Mouse (Mus musculus): Measurements from ENCODE around the gene Prpsap1. TPM values are rescaled to one million over a fixed set of nuclear protein-coding genes. Genes with fewer than 3 reads are reported as not detected.
"Not testable (repeated sequence)": the region's sequence is repeated elsewhere in the genome, so short reads cannot be mapped to it uniquely, and the experiment has no call there.

Gene Prpsap1
- polyA plus RNA-seq, 1 experiment: 235 TPM

GRCm38 (mm10) chr11:116490232-116491107 is 3.5 kb downstream of the Prpsap1 start:
- under 1% methylated on average over 62 of the region's 62 CpGs for WGBS
- DNase-seq (ENCODE audit: low read depth, low spot score): peak; percentile 67

- no peak for DNase-seq (ENCODE audit: low read depth, low spot score)
- WGBS: under 1% methylated on average over 37 of the region's 39 CpGs
Observed at GRCm38 (mm10) chr11:116489771-116490231, 4.2 kb downstream of the Prpsap1 start.

GRCm38 (mm10) chr11:116488693-116489375 is 5.2 kb downstream of the Prpsap1 start:
- DNase-seq (ENCODE audit: low read depth, low spot score): no peak
- WGBS: 29% methylated on average over 14 of the region's 14 CpGs

GRCm38 (mm10) chr11:116488207-116488606 is 5.8 kb downstream of the Prpsap1 start:
- DNase-seq (ENCODE audit: low read depth, low spot score): no peak

- no peak for DNase-seq (ENCODE audit: low read depth, low spot score)
- WGBS: 56% methylated on average over 8 of the region's 8 CpGs
Observed at GRCm38 (mm10) chr11:116484261-116484660, 9.7 kb downstream of the Prpsap1 start.

GRCm38 (mm10) chr11:116481776-116482175 is 12.2 kb downstream of the Prpsap1 start:
- WGBS: 72% methylated on average over 7 of the region's 7 CpGs
- DNase-seq (ENCODE audit: low read depth, low spot score): no peak

GRCm38 (mm10) chr11:116480975-116481374 is 13.0 kb downstream of the Prpsap1 start:
- WGBS: 81% methylated on average over 8 of the region's 8 CpGs
- no peak for DNase-seq (ENCODE audit: low read depth, low spot score)

GRCm38 (mm10) chr11:116479832-116480231 is 14.2 kb downstream of the Prpsap1 start:
- 58% methylated on average over 8 of the region's 8 CpGs for WGBS
- DNase-seq (ENCODE audit: low read depth, low spot score): no peak

- WGBS: 88% methylated on average over 7 of the region's 7 CpGs
- no peak for DNase-seq (ENCODE audit: low read depth, low spot score)
Observed at GRCm38 (mm10) chr11:116478978-116479377, 15.0 kb downstream of the Prpsap1 start.

GRCm38 (mm10) chr11:116477160-116477759 is 16.7 kb downstream of the Prpsap1 start:
- 77% methylated on average over 15 of the region's 15 CpGs for WGBS
- no peak for DNase-seq (ENCODE audit: low read depth, low spot score)

- WGBS: 53% methylated on average over 6 of the region's 6 CpGs
- DNase-seq (ENCODE audit: low read depth, low spot score): no peak
Observed at GRCm38 (mm10) chr11:116476696-116477095, 17.3 kb downstream of the Prpsap1 start.

GRCm38 (mm10) chr11:116476041-116476440 is 18.0 kb downstream of the Prpsap1 start:
- no peak for DNase-seq (ENCODE audit: low read depth, low spot score)

GRCm38 (mm10) chr11:116472275-116472674 is 21.7 kb downstream of the Prpsap1 start:
- no peak for DNase-seq (ENCODE audit: low read depth, low spot score)
- 73% methylated on average over 4 of the region's 4 CpGs for WGBS

More at GRCm38 (mm10) chr11:116476041-116476440, 18.0 kb downstream of the Prpsap1 start:
- WGBS: 85% methylated on average over 10 of the region's 10 CpGs

- 90% methylated on average over 4 of the region's 4 CpGs for WGBS
- DNase-seq (ENCODE audit: low read depth, low spot score): no peak
Observed at GRCm38 (mm10) chr11:116470896-116471295, 23.1 kb downstream of the Prpsap1 start.

- 72% methylated on average over 3 of the region's 3 CpGs for WGBS
- no peak for DNase-seq (ENCODE audit: low read depth, low spot score)
Observed at GRCm38 (mm10) chr11:116470249-116470648, 23.8 kb downstream of the Prpsap1 start.

GRCm38 (mm10) chr11:116468338-116468737 is 25.7 kb downstream of the Prpsap1 start:
- 69% methylated on average over 3 of the region's 3 CpGs for WGBS
- DNase-seq (ENCODE audit: low read depth, low spot score): not testable (repeated sequence)

- 59% methylated on average over 20 of the region's 20 CpGs for WGBS
Observed at GRCm38 (mm10) chr11:116466141-116466540, 27.9 kb downstream of the Prpsap1 start, which contains the start of gene Qrich2. Gene Qrich2, minus strand, starts transcription at chr11:116466241.

GRCm38 (mm10) chr11:116463833-116464232 is 30.2 kb downstream of the Prpsap1 start:
- DNase-seq (ENCODE audit: low read depth, low spot score): peak; percentile 68
- 2% methylated on average over 2 of the region's 2 CpGs for WGBS

More at GRCm38 (mm10) chr11:116466141-116466540, 27.9 kb downstream of the Prpsap1 start, which contains the start of gene Qrich2:
- no peak for DNase-seq (ENCODE audit: low read depth, low spot score)

GRCm38 (mm10) chr11:116463338-116463737 is 30.7 kb downstream of the Prpsap1 start:
- no peak for DNase-seq (ENCODE audit: low read depth, low spot score)
- 59% methylated on average over 5 of the region's 5 CpGs for WGBS

GRCm38 (mm10) chr11:116459786-116460185 is 34.2 kb downstream of the Prpsap1 start:
- 68% methylated on average over 4 of the region's 4 CpGs for WGBS
- DNase-seq (ENCODE audit: low read depth, low spot score): no peak
